Mouse (Mus musculus): ENCODE results near the gene Ttc27.
"Not testable (repeated sequence)": the region's sequence is repeated elsewhere in the genome, so short reads cannot be mapped to it uniquely, and the experiment has no call there.

The Ttc27 gene

GRCm38 (mm10) chr17:74717618-74718151 lies at the start of gene Ttc27:
Gene Ttc27, plus strand, starts transcription at chr17:74717732.
- DNase-seq (ENCODE audit: low spot score): peak; percentile 99

- DNase-seq (ENCODE audit: low spot score): no peak
These were observed 49.5 kb upstream of the Ttc27 start for GRCm38 (mm10) chr17:74668010-74668409.

GRCm38 (mm10) chr17:74670031-74670430 lies 47.5 kb upstream of the Ttc27 start:
- DNase-seq (ENCODE audit: low spot score): no peak

DNA sequence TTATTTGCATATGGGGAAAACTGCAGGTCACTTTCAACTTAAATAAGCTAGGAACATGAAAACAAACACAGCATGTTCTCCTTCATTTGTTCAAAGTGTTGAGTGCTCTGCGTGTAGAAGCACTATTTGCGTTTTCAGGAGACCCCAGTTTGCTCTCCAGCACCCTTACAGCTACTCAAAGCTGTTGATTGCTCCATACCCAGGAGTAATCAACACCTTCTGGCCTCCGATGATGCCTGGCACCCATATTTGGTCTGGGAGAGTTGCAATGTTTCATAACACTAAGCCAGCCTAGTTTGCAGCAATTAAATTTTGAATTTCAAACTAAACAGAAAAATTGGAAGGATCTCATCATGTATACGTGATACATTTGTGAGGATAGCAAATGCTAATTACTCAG lies 45.1 kb upstream of the Ttc27 start:
- DNase-seq (ENCODE audit: low spot score): no peak

DNA sequence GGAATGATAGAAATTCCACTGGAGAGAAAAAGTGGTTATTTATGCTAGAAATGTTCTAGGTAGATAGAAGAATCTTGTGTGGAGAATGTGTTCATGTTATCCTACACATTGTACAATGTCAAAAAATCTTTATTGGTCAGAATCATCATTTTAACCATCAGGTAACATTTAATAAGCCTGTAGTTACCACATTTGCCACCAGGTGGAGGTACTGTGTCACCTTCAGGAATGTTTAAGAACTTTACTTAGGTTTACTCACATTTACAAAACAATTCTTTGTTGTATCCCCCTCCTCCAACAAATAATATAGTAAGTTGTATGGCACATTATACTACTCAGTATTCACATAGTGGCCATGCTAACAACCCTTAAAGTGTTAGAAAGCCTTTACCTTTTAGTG lies 44.3 kb upstream of the Ttc27 start:
- DNase-seq (ENCODE audit: low spot score): peak; percentile 58

- DNase-seq (ENCODE audit: low spot score): no peak
These were observed 39.5 kb upstream of the Ttc27 start for GRCm38 (mm10) chr17:74678061-74678460.

GRCm38 (mm10) chr17:74684927-74685326 lies 32.6 kb upstream of the Ttc27 start:
- DNase-seq (ENCODE audit: low spot score): no peak

DNA sequence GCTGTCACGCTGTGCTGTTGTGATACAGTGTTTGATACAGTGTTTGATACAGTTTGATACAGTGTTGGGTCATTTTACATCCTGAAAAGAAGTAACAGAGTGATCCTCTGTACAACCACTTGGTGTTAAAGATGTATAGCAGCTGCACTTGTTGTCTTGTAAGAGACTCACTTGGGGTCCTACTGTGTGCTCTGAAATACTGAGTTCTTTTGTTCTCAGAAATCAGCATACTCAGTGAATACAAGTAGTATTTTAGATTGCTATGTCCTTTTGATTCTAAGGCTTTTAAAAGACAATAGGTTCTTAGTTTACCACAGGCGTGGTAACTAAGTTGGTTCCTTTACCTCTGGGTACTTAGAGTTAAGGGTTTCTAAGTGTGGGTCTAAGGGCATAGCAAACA lies 29.0 kb upstream of the Ttc27 start:
- no peak for DNase-seq (ENCODE audit: low spot score)

DNA sequence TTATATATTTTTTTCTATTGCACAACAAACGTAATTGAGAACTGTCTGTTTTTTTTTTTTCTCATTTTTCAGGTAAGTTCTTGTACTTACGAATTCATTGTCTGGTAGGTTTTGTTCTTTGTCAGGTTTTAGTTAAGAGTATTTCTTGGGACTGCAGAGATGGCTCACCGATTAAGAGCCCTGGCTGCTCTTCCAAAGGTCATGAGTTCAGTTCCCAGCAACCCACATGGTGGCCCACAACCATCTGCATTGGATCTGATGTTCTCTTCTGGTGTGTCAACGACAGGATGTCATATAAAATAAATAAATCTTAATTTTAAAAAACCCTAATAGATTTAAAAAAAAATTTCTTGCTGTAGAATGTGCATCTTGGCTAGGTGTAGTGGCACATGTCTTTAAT lies 28.1 kb upstream of the Ttc27 start:
- no peak for DNase-seq (ENCODE audit: low spot score)

GRCm38 (mm10) chr17:74701661-74702060 lies 15.9 kb upstream of the Ttc27 start:
- not testable (repeated sequence) for DNase-seq (ENCODE audit: low spot score)

DNA sequence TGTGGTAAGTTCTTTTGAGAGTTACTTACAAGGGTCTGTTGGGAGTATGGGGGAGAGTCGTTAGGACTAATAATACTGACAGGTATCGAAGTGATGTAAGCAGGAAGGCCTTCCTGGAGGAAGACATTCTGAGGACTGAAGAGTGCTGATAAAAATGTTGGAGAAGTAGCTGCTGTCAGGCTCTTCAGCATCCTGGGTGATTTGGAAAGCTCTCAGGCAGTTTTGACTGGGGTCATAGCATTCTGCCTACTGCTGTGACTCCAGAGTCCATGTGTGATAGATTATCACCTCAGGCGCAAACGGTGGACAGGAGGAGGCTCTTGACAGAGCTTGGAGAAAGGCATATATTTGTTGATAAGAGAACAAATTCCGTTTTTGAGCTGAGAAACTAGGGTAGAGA lies 12.1 kb upstream of the Ttc27 start:
- no peak for DNase-seq (ENCODE audit: low spot score)

DNA sequence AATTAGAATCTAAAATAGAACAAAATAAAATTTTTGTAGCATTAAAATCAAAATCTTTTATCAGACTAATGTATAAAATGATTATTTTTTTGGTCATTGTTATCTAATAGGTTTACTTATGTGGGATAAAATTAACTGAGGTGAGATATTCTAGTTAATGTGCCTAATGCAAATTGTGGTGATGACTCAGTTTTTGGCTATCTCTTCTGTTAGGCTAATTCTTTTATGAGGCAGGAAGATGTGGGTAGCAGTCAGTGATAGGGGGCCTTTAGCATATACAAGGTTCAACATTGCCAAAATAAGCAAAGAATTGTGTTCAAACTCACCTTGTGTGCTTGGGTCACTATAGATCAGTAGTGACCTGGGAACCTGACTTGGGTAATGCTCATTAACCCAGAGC lies 10.9 kb upstream of the Ttc27 start:
- DNase-seq (ENCODE audit: low spot score): no peak

DNA sequence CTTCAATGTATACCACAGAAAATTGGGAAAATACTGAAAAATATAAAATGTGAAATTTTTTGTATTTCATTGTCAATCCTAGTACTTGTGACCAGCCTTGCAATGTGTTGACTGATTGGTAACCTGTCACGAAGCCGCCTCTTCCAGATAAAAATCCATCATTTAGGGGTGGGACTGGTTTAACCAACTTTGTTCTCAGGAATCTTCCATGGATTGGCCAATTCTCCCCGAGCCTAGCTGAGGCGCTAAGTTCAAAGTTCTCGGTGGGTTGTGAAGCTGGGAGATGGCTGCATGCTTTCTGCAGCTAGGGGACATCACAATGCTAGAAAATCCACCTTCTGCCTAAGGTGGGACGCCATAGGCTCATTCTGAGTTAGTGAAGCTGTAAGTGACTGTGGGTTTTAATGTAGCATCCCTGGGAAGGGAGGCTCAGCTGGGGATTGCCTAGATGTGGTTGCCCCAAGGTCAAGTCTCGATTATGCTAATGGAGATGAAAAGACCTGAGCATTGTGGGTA lies 9.8 kb upstream of the Ttc27 start:
- DNase-seq (ENCODE audit: low spot score): no peak

- no peak for DNase-seq (ENCODE audit: low spot score)
These were observed 6.8 kb upstream of the Ttc27 start for GRCm38 (mm10) chr17:74710731-74711130.

GRCm38 (mm10) chr17:74711627-74712026 lies 5.9 kb upstream of the Ttc27 start:
- peak; percentile 12 for DNase-seq (ENCODE audit: low spot score)

DNA sequence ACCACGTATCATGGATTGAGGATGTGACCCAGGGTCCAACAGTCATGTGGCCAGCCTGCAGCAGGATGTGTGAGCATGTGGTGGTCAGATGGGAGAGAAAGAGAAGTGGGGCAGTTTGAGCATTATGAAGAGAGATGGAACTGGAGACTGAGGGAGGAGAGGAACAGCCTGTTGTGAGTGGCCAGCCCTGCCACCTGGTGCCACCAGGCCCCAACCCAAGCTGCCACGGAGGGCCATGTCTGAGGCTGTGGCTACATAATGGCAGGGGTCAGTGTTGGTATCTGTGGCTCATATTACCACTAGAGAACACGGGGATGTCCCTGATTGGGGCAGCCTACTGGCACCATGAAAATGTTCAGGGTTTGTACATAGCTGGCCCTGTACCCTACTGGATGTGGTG lies 2.4 kb upstream of the Ttc27 start:
- DNase-seq (ENCODE audit: low spot score): no peak

GRCm38 (mm10) chr17:74715724-74716123 lies 1.8 kb upstream of the Ttc27 start:
- DNase-seq (ENCODE audit: low spot score): no peak

- no peak for DNase-seq (ENCODE audit: low spot score)
These were observed 889 bp upstream of the Ttc27 start for GRCm38 (mm10) chr17:74716643-74717042.

DNA sequence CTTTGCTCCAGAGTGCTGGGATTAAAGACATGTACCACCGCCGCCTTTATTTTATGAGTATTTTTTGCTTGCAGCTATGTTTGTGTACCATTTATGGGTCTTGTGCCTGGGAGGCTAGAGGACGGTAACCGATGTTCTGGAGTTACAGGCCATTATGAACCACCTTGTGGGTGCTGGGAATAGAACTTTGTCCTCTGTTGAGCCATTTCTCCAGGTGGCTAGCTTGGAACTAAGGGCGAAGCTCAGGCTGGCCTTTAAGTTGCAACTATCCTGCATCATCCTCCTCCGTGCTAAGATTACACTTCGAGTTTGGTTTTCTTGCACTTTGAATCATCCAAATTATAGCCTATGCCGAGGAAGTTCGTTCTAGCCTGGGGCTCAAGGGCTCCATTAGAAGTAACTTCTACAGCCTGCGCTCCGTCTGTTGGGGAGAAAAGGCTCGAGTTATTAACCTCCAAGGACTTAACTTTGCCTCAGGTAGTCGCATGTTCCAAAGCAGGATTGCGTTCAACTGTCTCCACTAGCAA lies 378 bp upstream of the Ttc27 start:
- DNase-seq (ENCODE audit: low spot score): no peak

- DNase-seq (ENCODE audit: low spot score): peak; percentile 19
These were observed 15.3 kb downstream of the Ttc27 start for GRCm38 (mm10) chr17:74732872-74733271.

GRCm38 (mm10) chr17:74735392-74735791 lies 17.9 kb downstream of the Ttc27 start:
- DNase-seq (ENCODE audit: low spot score): no peak

- DNase-seq (ENCODE audit: low spot score): no peak
These were observed 32.1 kb downstream of the Ttc27 start for GRCm38 (mm10) chr17:74749659-74750058.

GRCm38 (mm10) chr17:74751026-74751425 lies 33.5 kb downstream of the Ttc27 start:
- DNase-seq (ENCODE audit: low spot score): no peak

DNA sequence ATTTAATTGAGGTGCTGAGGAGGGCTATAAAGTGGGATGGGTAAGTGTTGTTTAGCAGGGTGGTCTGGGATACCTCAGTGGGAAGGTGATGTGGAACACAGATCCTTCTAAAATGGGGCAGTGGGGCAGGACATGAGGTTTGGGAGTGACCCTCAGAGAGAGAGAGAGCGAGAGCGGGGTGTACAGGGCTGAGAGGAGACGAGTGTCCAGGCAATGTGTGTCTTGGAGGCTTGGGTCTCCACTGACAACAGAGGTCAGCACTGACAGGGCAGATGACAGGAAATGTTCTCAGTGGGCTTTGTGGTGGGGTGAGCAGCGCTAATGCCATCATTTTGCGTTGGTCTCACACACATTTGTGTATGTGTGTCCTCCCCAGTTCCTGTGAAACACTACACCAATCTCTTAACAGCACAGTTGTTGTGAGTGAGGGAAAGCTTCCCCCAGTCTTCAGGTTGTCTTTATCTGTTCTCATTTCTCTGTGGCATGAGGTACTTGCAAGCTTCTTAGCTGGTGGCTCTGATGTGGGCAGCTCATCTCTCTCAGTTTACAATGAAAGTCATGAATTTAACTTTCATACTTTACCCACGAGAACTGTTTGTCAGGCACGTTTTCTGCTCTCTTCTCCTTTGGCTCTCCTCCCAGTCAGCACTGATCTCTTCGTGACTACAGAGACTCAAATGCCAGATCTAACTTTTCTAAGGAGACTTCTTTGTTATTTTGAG lies 35.5 kb downstream of the Ttc27 start:
- DNase-seq (ENCODE audit: low spot score): no peak

All from c-Kit-positive CD71-positive TER-119-positive erythroid progenitor cells, embryonic 14.5 days (primary cell).